Mouse (Mus musculus) cerebellum, adult 9-10 months (tissue): ENCODE measurements around the gene Acer1.

Source experiments
- DNase-seq: peaks from one replicate; pipeline ENCODE4 v3.0.0; 2022

The Acer1 gene

DNA sequence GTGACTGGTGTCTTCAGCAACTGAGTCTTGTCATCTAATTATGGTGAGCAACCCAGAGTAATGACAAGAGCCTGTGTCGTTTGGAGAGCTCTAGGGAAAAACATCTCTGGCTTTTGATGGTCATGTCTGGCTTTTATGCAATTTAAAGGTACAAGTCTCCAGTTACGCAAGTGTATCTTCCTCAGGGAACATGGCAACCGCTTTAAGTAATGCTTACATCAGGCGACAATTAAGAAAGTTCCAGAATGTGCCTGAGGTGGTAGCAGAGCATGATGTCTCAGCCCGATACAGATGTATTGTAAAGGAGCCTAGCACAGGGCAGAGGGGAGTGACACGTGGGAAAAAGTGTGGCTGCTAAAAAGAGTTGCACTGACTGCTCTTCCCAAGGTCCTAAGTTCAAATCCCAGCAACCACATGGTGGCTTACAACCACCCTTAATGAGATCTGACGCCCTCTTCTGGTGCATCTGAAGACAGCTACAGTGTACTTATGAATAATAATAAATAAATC is 7.0 kb upstream of the Acer1 start:
- peak; percentile 59 for DNase-seq

- peak; percentile 47 for DNase-seq
These were observed 6.5 kb upstream of the Acer1 start for GRCm38 (mm10) chr17:56988441-56988840.

DNA sequence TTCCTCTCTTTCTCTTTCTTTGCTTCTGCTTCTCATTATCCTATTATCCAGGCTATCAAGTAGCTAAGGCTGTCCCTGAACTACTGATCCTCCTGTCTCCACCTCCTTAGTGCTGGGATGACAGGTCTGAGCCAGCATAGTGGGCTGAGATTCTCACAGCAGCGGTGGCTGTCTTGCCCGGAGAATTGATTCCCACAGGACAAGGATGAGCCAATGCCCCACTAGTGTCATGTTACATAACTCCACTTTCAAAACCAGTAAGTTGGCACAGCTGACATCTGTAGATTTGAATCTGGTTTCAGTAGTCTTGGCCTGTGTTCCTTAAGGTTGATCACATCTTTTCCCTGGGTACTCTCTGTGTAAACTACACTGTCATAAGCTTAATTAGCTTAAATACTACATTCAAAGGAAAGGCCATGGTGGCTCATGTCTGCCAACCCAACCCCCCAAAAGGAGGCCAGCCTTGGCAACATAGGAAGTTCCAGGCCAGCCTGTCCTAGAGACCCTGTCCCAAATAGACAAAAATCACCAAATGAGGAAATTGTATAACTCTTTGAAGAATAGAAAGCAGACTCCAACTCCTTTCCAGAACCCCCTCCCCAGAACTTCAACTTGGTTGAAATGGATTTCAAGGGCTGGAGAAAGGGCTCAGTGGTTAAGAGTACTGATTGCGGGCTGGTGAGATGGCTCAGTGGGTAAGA is 4.3 kb upstream of the Acer1 start:
- no peak for DNase-seq

GRCm38 (mm10) chr17:56985656-56986055 is 3.7 kb upstream of the Acer1 start:
- DNase-seq = no peak

- DNase-seq = no peak
These were observed 3.0 kb upstream of the Acer1 start for GRCm38 (mm10) chr17:56984886-56985285.

DNA sequence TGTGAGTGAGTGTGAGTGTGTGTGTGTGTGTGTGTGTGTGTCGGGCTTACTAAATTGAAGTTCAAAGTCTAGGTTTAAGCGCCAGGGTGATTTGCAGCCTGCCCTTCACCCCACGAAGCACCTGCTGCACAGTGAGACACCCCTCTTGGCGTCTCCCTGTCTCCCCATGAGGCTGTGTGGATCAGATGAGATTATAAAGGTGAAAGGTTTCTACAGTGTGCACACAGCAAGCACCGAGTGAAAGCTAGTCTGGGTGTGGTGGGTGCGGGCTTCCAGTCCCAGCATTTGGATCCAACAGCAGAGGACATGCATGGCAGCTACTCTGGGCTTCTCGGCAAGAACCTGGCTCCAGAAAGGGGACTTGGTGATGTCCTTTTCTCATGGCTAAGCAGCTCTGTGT is 877 bp downstream of the Acer1 start:
- DNase-seq = no peak

DNA sequence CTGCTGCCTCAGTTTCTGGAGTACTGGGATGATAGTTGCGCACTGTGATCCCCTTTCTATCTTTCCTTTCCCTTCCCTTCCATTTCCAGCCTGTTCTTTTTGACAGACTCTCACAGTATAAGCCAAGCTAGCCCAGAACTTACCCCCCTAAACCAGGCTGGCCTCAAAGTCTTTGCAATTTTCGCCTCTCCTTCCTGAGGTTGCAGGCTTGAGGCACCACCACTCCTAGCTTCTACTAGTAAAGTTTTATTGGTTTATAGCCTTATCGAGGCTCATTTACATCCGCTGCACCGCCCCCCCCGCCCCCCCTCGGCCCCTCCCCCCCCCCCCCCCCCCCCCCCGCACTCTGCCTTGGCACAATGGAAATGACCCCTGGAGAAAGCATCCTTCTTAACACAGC is 2.4 kb downstream of the Acer1 start:
- DNase-seq = no peak

- DNase-seq = no peak
These were observed 5.2 kb downstream of the Acer1 start for GRCm38 (mm10) chr17:56976531-56977390.

- DNase-seq = no peak
These were observed 6.5 kb downstream of the Acer1 start for GRCm38 (mm10) chr17:56975391-56975790.

GRCm38 (mm10) chr17:56974708-56975240 is 7.2 kb downstream of the Acer1 start:
- DNase-seq = no peak

- DNase-seq = no peak
These were observed 7.8 kb downstream of the Acer1 start for GRCm38 (mm10) chr17:56973956-56974707.

- DNase-seq = no peak
These were observed 11.8 kb downstream of the Acer1 start for GRCm38 (mm10) chr17:56970081-56970480.

DNA sequence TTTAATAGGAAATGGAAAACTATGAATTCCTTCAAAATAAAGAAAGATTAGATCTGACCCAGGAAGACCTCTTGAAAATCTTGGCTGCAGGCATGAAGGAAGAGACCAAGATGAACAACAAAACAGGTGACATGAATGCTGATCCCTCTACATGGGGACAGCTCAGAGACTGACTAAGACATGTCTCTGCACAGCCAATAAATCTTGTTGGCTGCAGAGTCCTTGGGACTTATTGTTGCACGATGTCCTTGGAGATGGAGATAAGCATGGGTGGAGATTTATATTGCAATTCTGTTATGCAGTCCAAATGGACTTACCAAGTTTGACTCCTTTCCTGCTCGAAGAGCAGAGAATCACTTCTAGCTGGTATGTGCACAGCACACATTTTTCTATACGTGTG is 12.6 kb downstream of the Acer1 start:
- no peak for DNase-seq

DNA sequence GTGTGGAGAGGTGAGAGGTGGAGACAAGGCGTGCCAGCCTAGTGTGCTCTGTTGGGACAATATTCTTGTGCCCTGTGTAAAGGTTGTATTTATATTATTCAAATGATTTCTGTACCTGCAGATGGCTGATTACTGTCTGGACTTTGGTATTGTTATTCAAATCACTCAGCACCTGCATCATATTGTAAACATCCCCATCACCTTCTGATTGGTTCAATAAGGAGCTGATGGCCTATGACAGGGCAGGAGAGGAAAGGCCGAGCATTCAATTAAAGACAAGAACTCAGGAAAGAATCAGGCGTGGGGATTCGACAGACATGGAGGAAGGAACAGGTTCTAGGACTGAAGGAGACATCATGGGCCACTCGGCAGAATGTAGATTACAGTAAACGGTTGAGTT is 18.3 kb downstream of the Acer1 start:
- DNase-seq = no peak

- no peak for DNase-seq
These were observed 19.1 kb downstream of the Acer1 start for GRCm38 (mm10) chr17:56962642-56963405.

DNA sequence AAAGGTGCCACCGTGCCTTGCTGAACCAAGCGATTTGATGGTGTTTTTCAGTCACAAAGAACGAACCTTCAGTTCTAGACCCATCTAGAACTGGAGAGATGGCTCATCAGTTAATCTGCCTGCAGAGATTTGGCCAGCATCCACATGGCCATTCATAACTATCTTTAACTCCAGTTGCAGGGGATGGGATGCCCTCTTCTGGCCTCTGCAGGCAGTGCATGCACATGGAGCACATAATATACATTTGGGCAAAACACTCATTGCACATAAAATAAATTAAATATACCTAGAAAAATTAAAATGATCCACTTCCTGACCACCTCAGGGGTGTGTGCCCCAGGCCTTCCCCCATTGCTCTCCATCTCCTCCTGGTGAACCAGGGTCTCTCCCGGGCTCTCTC is 20.0 kb downstream of the Acer1 start:
- DNase-seq = no peak

DNA sequence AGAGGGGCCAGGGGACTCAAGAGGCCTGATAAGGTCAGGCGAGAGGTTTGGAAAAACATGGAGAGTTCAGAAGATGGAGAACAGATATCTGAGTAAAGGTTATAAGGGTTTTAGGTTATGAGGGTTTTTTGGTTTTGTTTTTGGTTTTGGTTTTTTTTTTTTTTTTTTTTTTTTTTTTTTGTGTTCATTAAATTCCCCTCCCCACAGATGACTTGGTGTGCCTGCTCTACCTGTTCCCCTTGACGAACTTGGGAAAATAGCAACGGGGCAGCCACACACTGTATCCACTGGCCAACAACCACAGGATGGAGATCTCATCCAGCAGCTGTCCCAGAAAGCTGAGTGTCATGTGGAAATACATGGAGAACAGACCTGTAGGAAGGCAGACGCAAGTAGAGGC is 23.3 kb downstream of the Acer1 start:
- no peak for DNase-seq

GRCm38 (mm10) chr17:56957763-56958429 is 24.0 kb downstream of the Acer1 start:
- DNase-seq = no peak

DNA sequence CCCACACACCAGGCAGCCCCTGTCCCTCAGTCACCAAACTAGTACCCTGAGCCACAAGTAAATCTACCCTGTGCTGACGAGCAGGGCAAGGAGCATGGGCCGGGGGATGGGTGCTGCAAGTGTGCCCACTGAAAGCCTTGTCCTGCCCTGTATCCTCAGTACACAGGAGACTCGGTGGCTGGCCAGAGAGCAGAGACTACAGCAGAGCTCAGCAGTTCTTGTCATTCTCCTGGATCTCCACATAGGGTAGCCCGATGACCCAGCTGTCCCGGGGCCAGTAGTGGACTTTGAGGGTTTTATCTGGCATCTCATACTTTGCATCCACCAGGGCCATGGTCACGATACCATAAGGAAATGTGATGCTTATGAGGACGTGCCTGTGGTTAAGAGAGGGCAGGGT is 27.1 kb downstream of the Acer1 start:
- no peak for DNase-seq

GRCm38 (mm10) chr17:56952639-56953038 is 29.3 kb downstream of the Acer1 start:
- no peak for DNase-seq

DNA sequence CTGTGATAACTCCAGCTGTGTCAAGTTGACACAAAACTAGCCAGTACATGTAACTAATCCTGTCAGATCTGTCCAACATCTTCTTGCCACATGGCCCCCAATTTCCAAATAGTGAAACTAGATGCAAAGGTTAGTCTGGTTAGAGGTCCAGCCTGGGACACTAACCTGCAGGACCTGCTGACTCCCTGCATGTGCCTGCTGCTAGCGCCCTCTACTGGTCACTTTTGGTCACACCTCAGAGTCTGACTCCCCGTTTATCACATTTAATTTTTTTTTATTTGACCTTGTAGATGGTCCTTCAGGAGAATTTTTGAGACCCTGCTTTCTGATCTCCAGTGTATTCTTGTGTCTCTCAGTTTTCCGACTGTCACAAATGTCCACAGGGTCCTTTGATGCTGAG is 31.0 kb downstream of the Acer1 start:
- DNase-seq = peak; percentile 74

- DNase-seq = no peak
These were observed 43.2 kb downstream of the Acer1 start for GRCm38 (mm10) chr17:56938751-56939150.
